ENCODE assay signal across 25 mouse cellular contexts in the genomic region with DNA sequence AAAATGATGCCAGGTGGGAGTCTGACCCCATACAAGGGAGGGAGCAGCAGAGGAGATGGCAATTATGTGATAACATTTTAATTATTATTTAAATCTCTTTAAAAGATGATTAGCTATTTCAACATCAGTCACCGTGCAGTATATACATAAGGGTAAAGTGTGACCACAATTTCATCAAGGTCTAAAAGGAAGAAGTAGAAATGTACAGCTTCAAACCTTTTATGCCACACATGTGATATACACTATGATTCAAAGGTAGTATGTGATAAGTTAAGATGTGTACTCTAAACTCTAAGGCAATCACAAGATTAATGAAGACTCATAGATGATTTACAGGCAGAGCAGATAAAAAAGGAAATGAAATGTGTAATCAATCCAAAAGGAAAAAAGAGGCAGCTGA. TPM values are rescaled to one million over a fixed set of nuclear protein-coding genes. Genes with fewer than 3 reads are reported as not detected.
DNase-seq lines count a peak whose midpoint lies in the region; ATAC-seq and TF ChIP-seq lines count a peak whose summit lies in the region.
"Had no signal": no experiment of that assay in that cellular context is flagged by ENCODE, and none has a peak within 500 bp of the region (broad histone marks: within the 10 kb centered on the region; RNA-seq: fewer than 3 reads in every experiment).

No protein-coding gene starts in this region.

- no peak overlapping the region for H3K9ac ChIP-seq in intestine, embryonic 15.5 days
- H3K9ac ChIP-seq in intestine, embryonic 16.5 days (ENCODE audit: low read depth, low read length): no peak overlapping the region
- no peak overlapping the region for H3K9ac ChIP-seq in midbrain, embryonic 13.5 days (replicated peaks)
- no peak overlapping the region for H3K9ac ChIP-seq in liver, postnatal 0 days (replicated peaks)
- H3K9ac ChIP-seq: embryonic facial prominence, embryonic 13.5 days; embryonic facial prominence, embryonic 15.5 days; forebrain, embryonic 12.5 days had no signal

- 0 out of 2 replicates have a peak, but pooled peaks have one; percentile 53 for ATAC-seq in intestine, embryonic 15.5 days
- peak; percentile 75 for ATAC-seq in intestine, embryonic 16.5 days
- no peak for ATAC-seq in midbrain, embryonic 13.5 days
- no peak for ATAC-seq in liver, postnatal 0 days
- ATAC-seq: forebrain, embryonic 14.5 days; forebrain, embryonic 16.5 days had no signal

- H3K4me2 ChIP-seq in intestine, embryonic 15.5 days (replicated peaks): no peak overlapping the region
- no peak overlapping the region for H3K4me2 ChIP-seq in intestine, embryonic 16.5 days (ENCODE audit: low read depth, low read length)
- H3K4me2 ChIP-seq in midbrain, embryonic 13.5 days (replicated peaks): no peak overlapping the region
- H3K4me2 ChIP-seq in liver, postnatal 0 days (ENCODE audit: low read depth, low read length): no peak overlapping the region
- H3K4me2 ChIP-seq: embryonic facial prominence, embryonic 13.5 days; embryonic facial prominence, embryonic 15.5 days; forebrain, embryonic 12.5 days had no signal

- TF ChIP-seq CTCF in small intestine, adult 2 months (IDR thresholded peaks at IDR 0.05; ENCODE audit: extremely low read depth, insufficient read length, insufficient replicate concordance, low read depth, low read length): no peak
- TF ChIP-seq CTCF in liver, postnatal 0 days (IDR thresholded peaks at IDR 0.05; ENCODE audit: low read depth): no peak

- WGBS in intestine, embryonic 15.5 days: 82% methylated on average over 1 of the region's 1 CpGs
- 80% methylated on average over 1 of the region's 1 CpGs for WGBS in intestine, embryonic 16.5 days
- WGBS in small intestine, adult 2 months: 45% methylated on average over 1 of the region's 1 CpGs
- 95% methylated on average over 1 of the region's 1 CpGs for WGBS in midbrain, embryonic 13.5 days
- 88% methylated on average over 1 of the region's 1 CpGs for WGBS in liver, postnatal 0 days (ENCODE audit: insufficient replicate concordance)

- H3K9me3 ChIP-seq in intestine, embryonic 15.5 days: no peaks in the 10 kb centered on the region
- H3K9me3 ChIP-seq in intestine, embryonic 16.5 days (ENCODE audit: control insufficient read depth, low read length): no peaks in the 10 kb centered on the region
- no peaks in the 10 kb centered on the region for H3K9me3 ChIP-seq in midbrain, embryonic 13.5 days
- no peaks in the 10 kb centered on the region for H3K9me3 ChIP-seq in liver, postnatal 0 days (ENCODE audit: low read length)
- H3K9me3 ChIP-seq: embryonic facial prominence, embryonic 13.5 days; embryonic facial prominence, embryonic 15.5 days; forebrain, embryonic 10.5 days; forebrain, embryonic 12.5 days had no signal

- no peak for TF ChIP-seq EP300 in liver, postnatal 0 days (IDR thresholded peaks at IDR 0.05; ENCODE audit: low read depth)

- no peaks in the 10 kb centered on the region; the same call in 1 of the 2 replicates for H3K4me1 ChIP-seq in intestine, embryonic 15.5 days (replicated peaks)
- H3K4me1 ChIP-seq in intestine, embryonic 16.5 days (ENCODE audit: control insufficient read depth, insufficient read depth, low read length): no peaks in the 10 kb centered on the region
- H3K4me1 ChIP-seq in small intestine, adult 2 months (ENCODE audit: control insufficient read depth, insufficient read depth, insufficient read length, low read length): peaks cover 5% of the 10 kb centered on the region; the same call in 1 of the 2 replicates
- H3K4me1 ChIP-seq in midbrain, embryonic 13.5 days (replicated peaks): no peaks in the 10 kb centered on the region
- peaks cover 3% of the 10 kb centered on the region; the same call in 1 of the 2 replicates for H3K4me1 ChIP-seq in liver, postnatal 0 days (ENCODE audit: insufficient read depth)
- H3K4me1 ChIP-seq: embryonic facial prominence, embryonic 13.5 days; embryonic facial prominence, embryonic 15.5 days; forebrain, embryonic 10.5 days; forebrain, embryonic 12.5 days had no signal

- no peak overlapping the region for H3K27ac ChIP-seq in intestine, embryonic 15.5 days
- no peak overlapping the region for H3K27ac ChIP-seq in intestine, embryonic 16.5 days (ENCODE audit: low read length)
- peak overlapping the region; percentile 57 for H3K27ac ChIP-seq in small intestine, adult 2 months (ENCODE audit: insufficient read depth, low read depth, low read length)
- no peak overlapping the region for H3K27ac ChIP-seq in midbrain, embryonic 13.5 days
- H3K27ac ChIP-seq in liver, postnatal 0 days (ENCODE audit: low read depth): no peak overlapping the region
- H3K27ac ChIP-seq: embryonic facial prominence, embryonic 13.5 days; embryonic facial prominence, embryonic 15.5 days; forebrain, embryonic 10.5 days; forebrain, embryonic 12.5 days had no signal

- no peaks in the 10 kb centered on the region for H3K27me3 ChIP-seq in intestine, embryonic 15.5 days (replicated peaks)
- no peaks in the 10 kb centered on the region for H3K27me3 ChIP-seq in intestine, embryonic 16.5 days (replicated peaks; ENCODE audit: control insufficient read depth, insufficient read depth, low read length)
- no peaks in the 10 kb centered on the region for H3K27me3 ChIP-seq in small intestine, adult 2 months (ENCODE audit: control insufficient read depth, insufficient read depth, low read length)
- H3K27me3 ChIP-seq in midbrain, embryonic 13.5 days: no peaks in the 10 kb centered on the region
- H3K27me3 ChIP-seq in liver, postnatal 0 days (ENCODE audit: insufficient read depth, low read length): no peaks in the 10 kb centered on the region
- H3K27me3 ChIP-seq: embryonic facial prominence, embryonic 13.5 days; embryonic facial prominence, embryonic 15.5 days; forebrain, embryonic 12.5 days had no signal

- no peaks in the 10 kb centered on the region for H3K36me3 ChIP-seq in intestine, embryonic 15.5 days
- no peaks in the 10 kb centered on the region for H3K36me3 ChIP-seq in intestine, embryonic 16.5 days (ENCODE audit: control insufficient read depth, insufficient read depth, low read length)
- H3K36me3 ChIP-seq in small intestine, adult 2 months (ENCODE audit: control insufficient read depth, insufficient read depth, low read length): no peaks in the 10 kb centered on the region
- no peaks in the 10 kb centered on the region for H3K36me3 ChIP-seq in midbrain, embryonic 13.5 days
- no peaks in the 10 kb centered on the region for H3K36me3 ChIP-seq in liver, postnatal 0 days (replicated peaks; ENCODE audit: insufficient read depth, low read length)
- H3K36me3 ChIP-seq: embryonic facial prominence, embryonic 13.5 days; embryonic facial prominence, embryonic 15.5 days; forebrain, embryonic 10.5 days; forebrain, embryonic 12.5 days had no signal

- no peak overlapping the region for H3K4me3 ChIP-seq in intestine, embryonic 15.5 days (replicated peaks)
- no peak overlapping the region for H3K4me3 ChIP-seq in intestine, embryonic 16.5 days (ENCODE audit: low read length)
- H3K4me3 ChIP-seq in small intestine, adult 2 months (ENCODE audit: low read depth, low read length): no peak overlapping the region
- H3K4me3 ChIP-seq in midbrain, embryonic 13.5 days (replicated peaks): no peak overlapping the region
- H3K4me3 ChIP-seq in liver, postnatal 0 days (ENCODE audit: low read depth, low read length): no peak overlapping the region
- H3K4me3 ChIP-seq: embryonic facial prominence, embryonic 13.5 days; embryonic facial prominence, embryonic 15.5 days; erythroblast, embryonic 14.5 days; forebrain, embryonic 10.5 days; forebrain, embryonic 12.5 days had no signal

- no peak for TF ChIP-seq POLR2A in small intestine, adult 2 months (IDR thresholded peaks at IDR 0.05; ENCODE audit: low read depth, low read length)

- DNase-seq in liver, postnatal 0 days: no peak
- DNase-seq: adrenal gland, adult 2 months; adrenal gland, postnatal 10 days; adrenal gland, postnatal 25 days; cerebellum, adult 11 months; cerebellum, adult 18-20 months; cerebellum, adult 8-10 months; cerebellum, adult 9-11 months; cerebellum, postnatal 14 days; cerebellum, postnatal 36 days; embryo, embryonic 11 days had no signal

RNA-seq across cellular contexts. Expression of gene Fabp1, which starts 19.0 kb away (rescaled TPM):
- polyA plus RNA-seq in intestine, embryonic 15.5 days (2015; fragmentation: Nextera tagmentation; extraction: Ambion mirVana): 2,291 and 2,664 TPM in 2 replicates
- 4,478 and 6,129 TPM in 2 replicates for polyA plus RNA-seq in intestine, embryonic 16.5 days (2015; fragmentation: Nextera tagmentation; extraction: Ambion mirVana)
- polyA plus RNA-seq in small intestine, adult 2 months (2012; rRNA removed): 100 and 118 TPM in 2 replicates
- polyA plus RNA-seq in midbrain, embryonic 13.5 days (2015; fragmentation: Nextera tagmentation; extraction: Ambion mirVana): 1.9 TPM in 1 of 2 replicates, not detected in the other
- 6,645 and 7,607 TPM in 2 replicates for polyA plus RNA-seq in liver, postnatal 0 days (2015; fragmentation: Nextera tagmentation; extraction: Ambion mirVana)
- polyA plus RNA-seq: adrenal gland, adult 2 months; brain, embryonic 14.5 days; C2C12; embryonic facial prominence, embryonic 11.5 days; embryonic facial prominence, embryonic 13.5 days; forebrain, embryonic 10.5 days; forebrain, embryonic 12.5 days; forebrain, embryonic 14.5 days; forebrain, embryonic 16.5 days had no signal

RNA-seq across cellular contexts. Expression of gene Thnsl2, which starts 36.4 kb away (rescaled TPM):
- 47.4 and 49.6 TPM in 2 replicates for polyA plus RNA-seq in intestine, embryonic 15.5 days (2015; fragmentation: Nextera tagmentation; extraction: Ambion mirVana)
- 83.8 and 95.1 TPM in 2 replicates for polyA plus RNA-seq in intestine, embryonic 16.5 days (2015; fragmentation: Nextera tagmentation; extraction: Ambion mirVana)
- polyA plus RNA-seq in small intestine, adult 2 months (2012; rRNA removed): 10.0 and 23.1 TPM in 2 replicates
- 3.7 and 3.9 TPM in 2 replicates for polyA plus RNA-seq in midbrain, embryonic 13.5 days (2015; fragmentation: Nextera tagmentation; extraction: Ambion mirVana)
- polyA plus RNA-seq in liver, postnatal 0 days (2015; fragmentation: Nextera tagmentation; extraction: Ambion mirVana): 35.4 and 35.8 TPM in 2 replicates
- polyA plus RNA-seq: C2C12; erythroblast, embryonic 14.5 days had no signal

Comparison
In these comparisons a context has a peak if more than half of its experiments do, and no peak if none do; other contexts are left out.
1. ATAC-seq: peak in intestine, embryonic 15.5 days (single experiment) and intestine, embryonic 16.5 days (single experiment); none in midbrain, embryonic 13.5 days (single experiment) and liver, postnatal 0 days (single experiment).
2. RNA of gene Fabp1, which starts 19.0 kb away (polyA plus RNA-seq): 6,645 to 7,607 TPM in liver, postnatal 0 days, 4,478 to 6,129 TPM in intestine, embryonic 16.5 days, 2,291 to 2,664 TPM in intestine, embryonic 15.5 days and 100 to 118 TPM in small intestine, adult 2 months; 1.9 TPM in midbrain, embryonic 13.5 days; every median in the first group is over 10 times any median in the second.